Mouse (Mus musculus) ES-Bruce4 (cell line): ENCODE measurements around the gene Fmo3.

Source experiments
- CTCF ChIP-seq: IDR thresholded peaks from one replicate; pipeline ENCODE4 v1.8.1; 2011; ENCODE audit warnings: low read depth, low read length
- POLR2A ChIP-seq: IDR thresholded peaks from one replicate; pipeline ENCODE4 v1.8.1; 2011; ENCODE audit warnings: low read length; ENCODE audit not compliant: insufficient read depth

- TF ChIP-seq POLR2A (no peak), CTCF (no peak)
These were observed 38.7 kb upstream of the Fmo3 start for GRCm38 (mm10) chr1:163023075-163023474.
